Mouse (Mus musculus): ENCODE measurements around the gene Nat10. TPM values are rescaled to one million over a fixed set of nuclear protein-coding genes. Genes with fewer than 3 reads are reported as not detected.

The Nat10 gene
- polyA plus RNA-seq, 1 experiment from 2014 or later: 22.7 TPM

DNA sequence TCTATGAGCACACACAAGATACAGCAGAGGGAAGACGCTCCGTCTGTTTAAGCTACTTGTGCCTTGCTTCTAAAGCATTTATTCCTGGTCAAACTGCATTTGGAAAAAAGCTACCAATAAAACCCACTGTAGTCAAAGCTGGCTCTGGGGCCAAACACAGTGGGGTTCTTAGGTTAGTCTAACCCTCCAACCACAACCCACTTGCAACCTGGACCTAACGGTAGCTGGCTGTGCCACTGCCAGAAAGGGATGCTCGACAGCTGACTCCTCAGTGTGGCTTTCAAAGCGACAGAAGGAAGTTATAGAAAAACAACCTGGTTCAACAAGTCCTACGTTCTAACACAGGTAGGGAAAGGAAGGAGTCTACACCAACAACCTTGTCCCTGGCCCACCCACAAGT lies 29.6 kb downstream of the Nat10 start:
- Histone ChIP-seq H3K4me3 (ENCODE audit: low read depth, low read length) (no peak overlapping the region), H3K27ac (ENCODE audit: low read depth, low read length) (no peak overlapping the region), H3K27me3 (ENCODE audit: control insufficient read depth, insufficient read depth, low read length) (no peaks in the 10 kb centered on the region), H3K4me1 (replicated peaks; ENCODE audit: control insufficient read depth, insufficient read depth, low read length) (no peaks in the 10 kb centered on the region), H3K9ac (ENCODE audit: low read depth, low read length) (no peak overlapping the region), H3K9me3 (ENCODE audit: control insufficient read depth, low read length) (no peaks in the 10 kb centered on the region), H3K4me2 (replicated peaks; ENCODE audit: low read depth, low read length) (no peak overlapping the region), H3K36me3 (ENCODE audit: control insufficient read depth, insufficient read depth, low read length) (peaks cover 4% of the 10 kb centered on the region; the same call in 1 of the 2 replicates)
- no peak for ATAC-seq (ENCODE audit: low FRiP score)
- WGBS: 93% methylated on average over 6 of the region's 6 CpGs
- no peak for DNase-seq (ENCODE audit: low spot score)

DNA sequence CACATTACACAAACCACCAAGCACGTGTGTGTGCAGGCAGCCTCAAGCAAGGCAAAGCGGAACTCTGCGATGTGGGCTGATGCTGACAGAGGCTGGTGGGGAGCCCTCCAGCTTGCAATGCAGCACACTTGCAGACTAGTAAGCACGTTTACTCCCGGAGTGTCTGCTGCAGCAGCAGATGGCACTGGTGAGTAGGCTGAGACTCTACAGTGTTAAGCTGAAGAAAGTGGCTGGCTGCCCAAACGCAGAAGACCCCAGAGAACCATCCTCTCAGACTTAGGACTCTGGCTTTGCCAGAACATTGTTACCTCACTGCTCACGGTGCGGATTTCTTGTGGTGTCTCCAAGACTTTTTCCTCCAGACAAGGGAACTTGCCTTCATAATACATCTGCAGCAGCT lies 30.1 kb downstream of the Nat10 start:
- no peaks in the 10 kb centered on the region for H3K9me3 ChIP-seq (ENCODE audit: control insufficient read depth, low read length)
- H3K27ac ChIP-seq (ENCODE audit: low read depth, low read length): no peak overlapping the region
- WGBS: 86% methylated on average over 8 of the region's 8 CpGs
- H3K36me3 ChIP-seq (ENCODE audit: control insufficient read depth, insufficient read depth, low read length): peaks cover 4% of the 10 kb centered on the region; the same call in 1 of the 2 replicates
- H3K27me3 ChIP-seq (ENCODE audit: control insufficient read depth, insufficient read depth, low read length): no peaks in the 10 kb centered on the region
- ATAC-seq (ENCODE audit: low FRiP score) (no peak), DNase-seq (ENCODE audit: low spot score) (no peak)
- H3K4me1 ChIP-seq (replicated peaks; ENCODE audit: control insufficient read depth, insufficient read depth, low read length): no peaks in the 10 kb centered on the region
- H3K4me2 ChIP-seq (replicated peaks; ENCODE audit: low read depth, low read length): no peak overlapping the region
- no peak overlapping the region for H3K4me3 ChIP-seq (ENCODE audit: low read depth, low read length)
- H3K9ac ChIP-seq (ENCODE audit: low read depth, low read length): no peak overlapping the region

DNA sequence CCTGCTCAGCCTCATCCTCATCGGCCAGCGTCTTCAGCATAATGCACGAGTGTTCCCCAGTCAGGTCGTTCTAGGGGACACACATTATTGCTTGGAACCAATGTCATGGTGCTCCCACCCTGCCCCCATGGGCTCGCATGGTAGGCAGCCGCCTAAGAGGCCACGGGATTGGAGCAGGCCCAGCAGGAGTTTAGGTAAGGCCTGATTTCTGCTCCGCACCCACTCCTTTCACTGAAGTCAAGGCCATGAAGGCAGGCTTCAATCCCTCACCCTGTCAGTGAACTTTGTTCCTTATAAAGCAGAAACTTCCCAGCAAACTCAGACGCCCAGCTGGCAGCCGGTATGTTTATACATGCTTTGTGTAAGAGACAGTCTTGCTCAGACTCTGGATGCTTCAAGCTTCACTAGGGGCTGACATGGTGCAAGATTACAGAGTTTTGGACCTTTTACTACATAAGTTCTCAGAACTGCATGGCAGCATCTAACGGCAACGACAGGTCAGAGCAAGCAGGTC lies 33.0 kb downstream of the Nat10 start:
- H3K9me3 ChIP-seq (ENCODE audit: control insufficient read depth, low read length): no peaks in the 10 kb centered on the region
- no peaks in the 10 kb centered on the region for H3K27me3 ChIP-seq (ENCODE audit: control insufficient read depth, insufficient read depth, low read length)
- H3K4me1 ChIP-seq (replicated peaks; ENCODE audit: control insufficient read depth, insufficient read depth, low read length): no peaks in the 10 kb centered on the region
- no peak overlapping the region for H3K4me2 ChIP-seq (replicated peaks; ENCODE audit: low read depth, low read length)
- H3K9ac ChIP-seq (ENCODE audit: low read depth, low read length): no peak overlapping the region
- peaks cover 8% of the 10 kb centered on the region for H3K36me3 ChIP-seq (ENCODE audit: control insufficient read depth, insufficient read depth, low read length)
- WGBS: 90% methylated on average over 12 of the region's 12 CpGs
- no peak overlapping the region for H3K4me3 ChIP-seq (ENCODE audit: low read depth, low read length)
- DNase-seq (ENCODE audit: low spot score) (no peak), ATAC-seq (ENCODE audit: low FRiP score) (no peak)
- no peak overlapping the region for H3K27ac ChIP-seq (ENCODE audit: low read depth, low read length)

DNA sequence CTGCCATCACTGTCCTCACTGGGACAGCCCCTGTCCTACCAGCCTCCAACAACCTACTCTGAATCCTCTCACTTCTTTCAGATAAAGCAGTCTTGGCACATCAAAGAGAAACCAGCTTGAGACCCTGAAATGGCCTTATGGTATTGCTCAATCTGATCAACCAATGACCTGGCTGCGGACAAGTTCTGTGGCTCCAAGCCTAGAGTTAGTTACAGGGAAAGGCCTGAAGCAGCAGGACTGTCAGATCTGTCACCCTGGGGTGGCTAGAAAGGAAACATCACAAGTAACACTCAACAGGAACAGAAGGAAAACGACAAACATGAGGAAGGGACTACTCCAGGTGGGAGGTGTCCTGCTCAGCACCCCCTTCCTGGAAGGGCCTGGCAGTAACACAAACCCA lies 36.5 kb downstream of the Nat10 start:
- no peak overlapping the region for H3K4me3 ChIP-seq (ENCODE audit: low read depth, low read length)
- no peaks in the 10 kb centered on the region for H3K27me3 ChIP-seq (ENCODE audit: control insufficient read depth, insufficient read depth, low read length)
- DNase-seq (ENCODE audit: low spot score) (no peak), ATAC-seq (ENCODE audit: low FRiP score) (no peak)
- H3K4me2 ChIP-seq (replicated peaks; ENCODE audit: low read depth, low read length): no peak overlapping the region
- H3K27ac ChIP-seq (ENCODE audit: low read depth, low read length): no peak overlapping the region
- H3K9me3 ChIP-seq (ENCODE audit: control insufficient read depth, low read length): no peaks in the 10 kb centered on the region
- 82% methylated on average over 2 of the region's 2 CpGs for WGBS
- no peaks in the 10 kb centered on the region for H3K4me1 ChIP-seq (replicated peaks; ENCODE audit: control insufficient read depth, insufficient read depth, low read length)
- no peak overlapping the region for H3K9ac ChIP-seq (ENCODE audit: low read depth, low read length)
- peaks cover 13% of the 10 kb centered on the region for H3K36me3 ChIP-seq (ENCODE audit: control insufficient read depth, insufficient read depth, low read length)

- 80% methylated on average over 7 of the region's 7 CpGs for WGBS
- H3K9me3 ChIP-seq (ENCODE audit: control insufficient read depth, low read length): no peaks in the 10 kb centered on the region
- no peaks in the 10 kb centered on the region for H3K27me3 ChIP-seq (ENCODE audit: control insufficient read depth, insufficient read depth, low read length)
- no peak overlapping the region for H3K4me2 ChIP-seq (replicated peaks; ENCODE audit: low read depth, low read length)
- ATAC-seq (ENCODE audit: low FRiP score) (peak; percentile 30; the same call in 1 of the 2 replicates), DNase-seq (ENCODE audit: low spot score) (no peak)
- no peak overlapping the region for H3K27ac ChIP-seq (ENCODE audit: low read depth, low read length)
- H3K4me1 ChIP-seq (replicated peaks; ENCODE audit: control insufficient read depth, insufficient read depth, low read length): no peaks in the 10 kb centered on the region
- H3K36me3 ChIP-seq (ENCODE audit: control insufficient read depth, insufficient read depth, low read length): peaks cover 10% of the 10 kb centered on the region
- no peak overlapping the region for H3K4me3 ChIP-seq (ENCODE audit: low read depth, low read length)
- no peak overlapping the region for H3K9ac ChIP-seq (ENCODE audit: low read depth, low read length)
These were observed 41.8 kb downstream of the Nat10 start for GRCm38 (mm10) chr2:103719292-103719646.

DNA sequence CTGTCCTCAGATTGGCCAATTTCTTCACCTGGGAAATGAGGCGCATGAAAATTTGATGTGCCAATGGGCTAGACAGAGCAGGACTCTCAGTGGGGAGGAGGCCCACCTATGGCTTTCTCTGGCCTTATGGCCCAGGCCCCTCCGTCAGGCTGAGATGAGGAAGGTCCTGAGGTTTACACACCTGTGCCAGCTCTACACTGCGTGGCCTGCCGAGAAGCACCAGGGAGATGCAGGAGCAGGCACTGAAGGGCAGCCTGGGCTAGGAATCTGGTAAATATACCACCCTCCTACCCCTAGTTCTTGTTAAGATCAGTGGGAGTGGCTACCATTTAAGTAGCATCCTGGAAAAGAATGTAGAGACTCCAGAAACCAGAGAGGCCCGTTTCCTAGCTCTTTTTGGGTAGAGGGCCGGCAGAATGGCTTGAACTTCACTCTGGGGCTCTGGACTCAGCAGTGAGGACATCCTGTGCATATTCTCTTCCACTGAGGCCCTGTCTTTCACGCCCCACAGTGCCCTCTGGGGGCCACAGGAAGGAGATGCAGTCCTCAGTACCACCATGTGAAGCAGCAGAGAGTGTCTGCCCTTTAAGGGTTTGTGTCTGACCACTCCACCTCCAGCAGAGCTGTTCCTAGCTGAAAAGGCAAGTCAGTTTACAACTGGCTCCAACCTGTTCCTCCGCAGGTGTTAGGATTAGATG lies 42.3 kb downstream of the Nat10 start:
- Histone ChIP-seq H3K9me3 (ENCODE audit: control insufficient read depth, low read length) (no peaks in the 10 kb centered on the region), H3K27ac (ENCODE audit: low read depth, low read length) (no peak overlapping the region), H3K9ac (ENCODE audit: low read depth, low read length) (no peak overlapping the region), H3K4me2 (replicated peaks; ENCODE audit: low read depth, low read length) (no peak overlapping the region; the same call in 1 of the 2 replicates), H3K27me3 (ENCODE audit: control insufficient read depth, insufficient read depth, low read length) (no peaks in the 10 kb centered on the region), H3K4me3 (ENCODE audit: low read depth, low read length) (no peak overlapping the region), H3K36me3 (ENCODE audit: control insufficient read depth, insufficient read depth, low read length) (peaks cover 8% of the 10 kb centered on the region), H3K4me1 (replicated peaks; ENCODE audit: control insufficient read depth, insufficient read depth, low read length) (no peaks in the 10 kb centered on the region)
- DNase-seq (ENCODE audit: low spot score) (peak; percentile 88), ATAC-seq (ENCODE audit: low FRiP score) (peak; percentile 77)
- WGBS: 62% methylated on average over 8 of the region's 8 CpGs

DNA sequence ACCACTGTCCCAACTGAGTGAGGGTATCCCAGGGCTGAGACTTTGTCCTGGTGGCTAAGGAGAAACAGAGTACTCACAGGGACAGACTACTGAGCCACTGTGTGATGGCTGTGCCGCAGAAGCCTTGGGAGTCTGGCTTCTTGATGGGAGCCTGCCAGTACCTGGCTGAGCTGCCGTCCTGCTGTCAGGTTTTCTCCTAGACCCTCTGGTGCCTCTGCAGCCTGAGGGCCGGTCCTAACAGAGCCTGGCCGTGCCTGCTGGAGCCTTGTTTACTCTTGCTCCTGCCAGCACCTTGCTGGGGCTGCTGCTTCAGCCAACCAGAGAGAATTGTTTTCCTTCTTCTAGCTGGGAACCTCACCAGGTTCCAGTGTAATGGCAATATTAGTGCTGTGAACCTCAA lies 46.7 kb downstream of the Nat10 start:
- no peaks in the 10 kb centered on the region for H3K27me3 ChIP-seq (ENCODE audit: control insufficient read depth, insufficient read depth, low read length)
- H3K9me3 ChIP-seq (ENCODE audit: control insufficient read depth, low read length): no peaks in the 10 kb centered on the region
- no peak overlapping the region for H3K4me2 ChIP-seq (replicated peaks; ENCODE audit: low read depth, low read length)
- ATAC-seq (ENCODE audit: low FRiP score) (no peak), DNase-seq (ENCODE audit: low spot score) (no peak)
- no peaks in the 10 kb centered on the region; the same call in 1 of the 2 replicates for H3K36me3 ChIP-seq (ENCODE audit: control insufficient read depth, insufficient read depth, low read length)
- H3K9ac ChIP-seq (ENCODE audit: low read depth, low read length): no peak overlapping the region
- no peaks in the 10 kb centered on the region for H3K4me1 ChIP-seq (replicated peaks; ENCODE audit: control insufficient read depth, insufficient read depth, low read length)
- no peak overlapping the region for H3K27ac ChIP-seq (ENCODE audit: low read depth, low read length)
- WGBS: 71% methylated on average over 4 of the region's 4 CpGs
- H3K4me3 ChIP-seq (ENCODE audit: low read depth, low read length): no peak overlapping the region

DNA sequence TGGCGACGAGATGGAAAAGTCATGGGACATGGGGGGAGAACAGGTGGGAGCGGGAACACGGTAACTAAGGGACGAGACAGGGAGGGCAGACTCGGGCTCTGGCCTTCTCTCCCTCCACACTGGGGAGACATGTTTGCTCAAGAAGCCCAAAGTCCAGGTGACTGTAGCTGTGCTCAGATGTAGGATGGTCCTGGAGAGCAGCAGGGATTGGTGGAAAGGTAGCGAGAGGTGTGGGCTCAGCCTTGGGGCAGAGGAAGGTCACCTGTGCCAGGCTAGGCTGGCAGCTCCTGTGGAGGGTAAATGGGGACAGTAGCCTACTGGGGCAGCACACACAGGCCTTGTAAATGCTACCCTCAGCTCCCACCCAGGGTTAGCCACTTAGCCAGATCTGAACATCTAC lies 47.2 kb downstream of the Nat10 start:
- no peak overlapping the region for H3K4me2 ChIP-seq (replicated peaks; ENCODE audit: low read depth, low read length)
- WGBS: 87% methylated on average over 7 of the region's 7 CpGs
- H3K36me3 ChIP-seq (ENCODE audit: control insufficient read depth, insufficient read depth, low read length): no peaks in the 10 kb centered on the region; the same call in 1 of the 2 replicates
- no peaks in the 10 kb centered on the region for H3K4me1 ChIP-seq (replicated peaks; ENCODE audit: control insufficient read depth, insufficient read depth, low read length)
- no peak for ATAC-seq (ENCODE audit: low FRiP score)
- H3K9ac ChIP-seq (ENCODE audit: low read depth, low read length): no peak overlapping the region
- no peaks in the 10 kb centered on the region for H3K27me3 ChIP-seq (ENCODE audit: control insufficient read depth, insufficient read depth, low read length)
- no peak for DNase-seq (ENCODE audit: low spot score)
- no peak overlapping the region for H3K27ac ChIP-seq (ENCODE audit: low read depth, low read length)
- no peaks in the 10 kb centered on the region for H3K9me3 ChIP-seq (ENCODE audit: control insufficient read depth, low read length)
- no peak overlapping the region for H3K4me3 ChIP-seq (ENCODE audit: low read depth, low read length)

DNA sequence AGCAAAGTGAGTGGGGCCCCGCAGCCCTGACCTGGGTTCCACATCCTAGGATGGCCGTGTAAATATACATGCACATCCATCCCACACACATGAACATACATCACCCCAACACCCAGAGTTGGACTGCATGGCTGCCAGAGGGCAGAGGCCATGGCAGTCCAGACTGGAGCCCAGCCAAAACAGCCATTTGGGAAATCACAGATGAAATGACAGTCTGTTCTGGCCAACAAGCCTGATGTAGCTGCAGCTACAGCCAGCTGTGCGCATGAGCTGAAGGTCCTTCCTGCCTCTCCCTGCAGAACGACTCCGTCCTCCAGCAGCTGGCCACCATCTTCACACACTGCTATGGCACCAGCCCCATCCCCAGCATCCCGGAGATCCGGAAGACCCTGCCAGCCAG lies 50.2 kb downstream of the Nat10 start:
- WGBS: 92% methylated on average over 7 of the region's 7 CpGs
- ATAC-seq (ENCODE audit: low FRiP score) (no peak), DNase-seq (ENCODE audit: low spot score) (no peak)
- Histone ChIP-seq H3K36me3 (ENCODE audit: control insufficient read depth, insufficient read depth, low read length) (peaks cover 2% of the 10 kb centered on the region; the same call in 1 of the 2 replicates), H3K9ac (ENCODE audit: low read depth, low read length) (no peak overlapping the region), H3K4me2 (replicated peaks; ENCODE audit: low read depth, low read length) (no peak overlapping the region), H3K4me3 (ENCODE audit: low read depth, low read length) (no peak overlapping the region), H3K9me3 (ENCODE audit: control insufficient read depth, low read length) (no peaks in the 10 kb centered on the region), H3K4me1 (replicated peaks; ENCODE audit: control insufficient read depth, insufficient read depth, low read length) (no peaks in the 10 kb centered on the region), H3K27ac (ENCODE audit: low read depth, low read length) (no peak overlapping the region), H3K27me3 (ENCODE audit: control insufficient read depth, insufficient read depth, low read length) (no peaks in the 10 kb centered on the region)
